Mouse (Mus musculus) brain, embryonic 14.5 days (tissue): ENCODE data around the gene Ppp1ca.

Experiments
- CTCF ChIP-seq: fragments of 200-500 bp; IDR thresholded peaks from 2 replicates; pipeline ENCODE4 v1.5.1; 2012; ENCODE audit warnings: inconsistent platforms, mild to moderate bottlenecking, moderate library complexity, borderline replicate concordance; ENCODE audit not compliant: insufficient read depth, insufficient read length; ENCODE audit errors: extremely low read depth
- POLR2A ChIP-seq: fragments of 200-500 bp; IDR thresholded peaks from 2 replicates; pipeline ENCODE4 v1.6.1; 2012; ENCODE audit warnings: mild to moderate bottlenecking, inconsistent platforms, borderline replicate concordance; ENCODE audit not compliant: poor library complexity, insufficient read depth, insufficient read length, severe bottlenecking; ENCODE audit errors: extremely low read depth

DNA sequence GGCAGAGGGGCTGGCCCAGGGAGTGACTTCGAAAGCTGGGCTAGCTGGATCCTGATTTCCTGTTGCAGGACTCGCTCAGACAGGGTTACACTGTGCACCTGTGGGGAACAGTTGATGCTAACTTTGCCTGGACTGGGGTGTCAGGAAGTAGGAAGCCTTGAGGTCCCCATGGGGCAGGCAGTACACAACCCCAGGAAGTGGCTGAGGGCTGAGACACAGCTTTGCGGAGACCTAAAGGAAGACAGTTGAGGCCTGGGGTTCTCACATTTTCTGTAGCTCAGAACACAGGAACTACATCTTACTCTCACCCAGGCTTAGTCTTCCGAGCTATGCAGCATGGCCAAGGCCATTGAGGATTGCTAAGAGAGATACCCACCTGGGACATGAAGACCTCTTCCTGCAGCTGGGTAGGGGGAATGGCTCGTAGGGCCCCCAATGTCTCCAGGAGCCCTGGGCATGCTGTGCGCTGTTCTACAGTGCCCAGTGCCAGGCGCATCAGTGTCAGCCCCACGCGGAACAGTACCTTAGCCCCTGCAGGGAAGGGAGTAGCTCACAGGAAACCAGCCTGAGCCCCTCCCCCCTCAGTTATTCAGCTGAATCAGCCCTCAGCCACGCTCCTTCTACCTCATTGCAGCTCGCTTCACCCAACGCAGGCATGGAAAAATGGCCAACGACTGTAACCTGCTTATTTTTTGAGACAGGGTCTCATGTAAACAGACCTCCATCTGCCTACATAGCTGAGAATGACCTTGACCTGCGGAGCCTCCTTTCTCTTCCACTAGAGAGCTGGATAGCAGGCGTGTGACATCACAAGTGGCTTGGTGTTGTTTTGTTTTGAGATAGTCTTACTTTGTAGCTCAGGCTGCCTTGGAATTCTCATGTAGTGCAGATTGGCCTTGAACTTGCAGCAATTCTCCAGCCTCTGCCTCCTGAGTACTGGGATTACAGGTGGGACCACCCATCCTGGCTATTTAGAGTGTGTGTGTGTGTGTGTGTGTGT is 6.6 kb upstream of the Ppp1ca start:
- TF ChIP-seq CTCF (no peak), POLR2A (no peak)
